Mouse (Mus musculus): ENCODE data around the gene Chchd1. TPM values are rescaled to one million over a fixed set of nuclear protein-coding genes. Genes with fewer than 3 reads are reported as not detected.

The Chchd1 gene
- 10 to 100 TPM; 36.8 to 40.7 TPM for total RNA-seq (2023)

DNA sequence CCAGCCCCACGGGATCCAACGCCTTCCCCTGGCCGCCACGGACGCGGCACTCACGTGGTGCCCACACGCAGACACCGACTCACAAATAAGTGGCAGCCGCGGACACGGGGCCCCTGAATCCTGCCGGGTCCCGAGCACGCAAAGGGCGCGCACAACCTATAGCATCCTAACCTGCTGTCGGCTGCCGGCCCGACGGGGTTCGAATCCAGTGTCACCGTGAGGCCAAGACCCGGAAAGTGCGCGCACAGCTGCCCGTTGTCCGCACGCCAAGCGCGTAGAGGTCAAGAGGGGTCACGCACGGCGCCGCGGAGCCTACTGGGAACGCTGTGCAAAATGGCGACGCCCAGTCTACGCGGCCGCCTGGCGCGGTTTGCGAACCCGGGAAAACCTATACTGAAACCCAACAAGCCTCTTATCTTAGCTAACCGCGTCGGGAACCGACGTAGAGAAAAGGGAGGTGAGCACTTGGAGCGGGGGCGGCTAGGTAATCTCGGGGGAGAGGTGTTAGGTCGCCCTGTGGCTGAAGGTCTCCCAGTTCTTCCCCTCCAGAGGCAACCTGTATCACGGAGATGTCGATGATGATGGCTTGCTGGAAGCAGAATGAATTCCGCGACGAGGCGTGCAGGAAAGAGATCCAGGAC lies at the start of gene Chchd1:
Chchd1 (plus strand) TSS at position 266 of the 641 bp plus-strand sequence.

DNA sequence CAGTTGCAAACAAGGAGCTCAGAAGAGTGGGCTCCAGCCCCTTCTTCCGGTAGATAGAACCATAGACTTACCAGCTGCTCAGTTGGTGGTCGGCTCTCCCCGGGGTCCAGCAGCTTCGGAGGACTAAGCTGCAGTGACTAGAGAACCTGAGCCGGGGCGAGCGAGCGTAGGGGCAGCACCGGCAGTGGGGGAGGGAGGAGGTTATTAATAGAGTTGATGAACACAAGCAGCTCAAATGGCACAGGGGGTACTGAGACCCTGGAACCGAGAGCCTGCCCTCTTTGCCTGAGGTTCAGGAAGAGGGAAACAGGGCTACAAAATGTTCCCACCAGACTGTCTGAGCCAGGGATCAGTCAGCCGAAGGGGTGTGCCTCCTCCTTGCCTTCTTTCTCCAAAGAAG lies 46.4 kb upstream of the Chchd1 start, which contains the start of gene Myoz1:
Myoz1 (minus strand) TSS at position 180 of the 400 bp plus-strand sequence.

DNA sequence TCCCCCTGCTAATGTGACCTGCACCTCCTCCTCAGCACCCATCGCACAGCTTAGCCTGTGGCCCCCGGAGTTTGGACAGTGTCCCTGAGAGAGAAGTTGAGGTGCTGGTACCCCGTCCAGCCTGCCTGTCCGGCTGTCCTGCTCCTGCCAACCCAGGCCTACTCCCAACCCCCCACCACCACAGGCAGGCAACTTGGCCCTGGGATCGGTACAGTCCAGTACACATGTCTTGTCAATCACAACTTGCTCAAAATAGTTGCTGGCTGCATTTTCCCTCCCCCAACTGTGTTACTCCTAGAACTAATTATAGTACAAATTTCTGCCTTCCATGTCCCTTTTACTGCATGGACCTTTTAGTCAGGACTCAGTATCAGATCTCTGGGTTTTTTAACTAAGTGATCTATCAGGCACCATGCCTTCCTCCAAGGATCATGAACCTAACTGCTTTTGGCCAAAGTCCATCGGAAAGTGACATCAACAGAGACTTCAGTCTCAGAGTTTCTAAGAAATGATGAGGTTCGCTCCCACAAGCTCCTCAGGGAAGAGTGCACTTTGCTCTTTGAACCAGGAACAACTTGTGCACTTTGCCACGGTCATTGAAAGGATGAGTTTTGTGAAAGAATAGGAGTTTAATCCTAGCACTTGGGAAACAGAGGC lies 34.5 kb upstream of the Chchd1 start, which contains the start of gene Synpo2l:
Synpo2l (minus strand) TSS at position 201 of the 657 bp plus-strand sequence.

DNA sequence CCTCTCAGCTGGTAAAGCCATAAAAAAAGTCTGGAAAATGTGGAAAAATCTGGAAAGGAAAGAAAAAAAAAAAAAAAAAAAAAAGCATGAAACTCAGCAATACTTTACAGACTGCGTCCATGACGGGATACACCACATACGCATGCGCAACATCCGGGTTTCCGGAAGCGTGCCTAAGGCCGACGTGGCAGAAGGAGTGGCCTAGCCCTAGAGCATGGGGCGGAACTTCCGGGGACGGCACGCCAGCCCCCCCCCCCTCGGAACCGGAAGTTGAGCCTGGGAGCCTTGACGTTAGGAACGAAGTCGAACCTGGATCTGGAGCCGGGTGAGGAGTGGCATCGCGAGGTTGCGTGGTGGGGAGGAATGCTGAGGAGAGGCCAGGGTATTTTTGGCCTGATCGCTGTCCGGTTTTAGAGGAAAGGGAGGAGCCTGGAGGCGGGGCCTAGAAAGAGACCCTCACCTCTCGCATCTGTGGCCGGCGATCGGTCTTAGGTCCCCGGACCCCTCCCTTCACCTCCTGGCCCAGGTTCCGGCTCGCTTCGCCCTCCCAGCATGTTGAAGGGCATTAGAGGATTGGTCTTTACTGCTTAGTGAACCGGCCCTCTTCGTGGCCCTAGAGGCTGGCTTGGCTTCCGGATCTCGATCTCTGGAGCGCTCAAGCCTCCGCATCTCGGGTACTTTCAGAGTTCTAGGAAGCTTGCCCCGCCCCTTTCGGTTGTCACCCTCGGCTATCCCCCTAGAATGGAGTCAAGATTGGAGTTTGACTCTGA lies 28.6 kb upstream of the Chchd1 start, which contains the start of gene Sec24c:
Sec24c (plus strand) TSS at position 245 of the 770 bp plus-strand sequence.

GRCm38 (mm10) chr14:20694884-20695760 lies 7.7 kb upstream of the Chchd1 start, which contains the start of gene Fut11:
Gene Fut11, plus strand, starts transcription at chr14:20694968.

GRCm38 (mm10) chr14:20707201-20708190 lies 4.7 kb downstream of the Chchd1 start, which contains the start of gene Zswim8:
Gene Zswim8, plus strand, starts transcription at chr14:20707552.

GRCm38 (mm10) chr14:20733952-20734774 lies 31.4 kb downstream of the Chchd1 start, which contains the start of gene Ndst2:
Gene Ndst2, minus strand, starts transcription at chr14:20734562.

Other genes with a start within 250 kb of the Chchd1 start
- gene Anxa7, start 222.9 kb upstream of the Chchd1 start, total RNA-seq (2023) = 10 to 100 TPM; 57.4 to 67.5 TPM
- gene Mss51, start 206.1 kb upstream of the Chchd1 start, total RNA-seq (2023) = 1 to 10 TPM; 5.6 to 8.4 TPM
- gene Ppp3cb, start 156.4 kb upstream of the Chchd1 start, total RNA-seq (2023) = 100 to 1,000 TPM; 109 to 120 TPM
- gene Usp54, start 61.9 kb upstream of the Chchd1 start, total RNA-seq (2023) = 1 to 10 TPM; 5.1 to 5.2 TPM
- not detected for gene Myoz1, start 46.5 kb upstream of the Chchd1 start, total RNA-seq (2023)
- gene Synpo2l, start 34.7 kb upstream of the Chchd1 start, total RNA-seq (2023) = not detected
- 100 to 1,000 TPM; 260 to 268 TPM for gene Sec24c, start 28.7 kb upstream of the Chchd1 start, total RNA-seq (2023)
- gene Fut11, start 8.0 kb upstream of the Chchd1 start, total RNA-seq (2023) = 10 to 100 TPM in 1 of 2 experiments, 1 to 10 TPM in 1; 9.5 to 10.5 TPM
- 100 to 1,000 TPM; 175 to 196 TPM for gene Zswim8, start 4.5 kb downstream of the Chchd1 start, total RNA-seq (2023)
- 10 to 100 TPM; 60.4 to 71.2 TPM for gene Ndst2, start 31.6 kb downstream of the Chchd1 start, total RNA-seq (2023)
- gene Camk2g, start 91.1 kb downstream of the Chchd1 start, total RNA-seq (2023) = 10 to 100 TPM; 20.3 to 21.6 TPM
- gene Plau, start 133.7 kb downstream of the Chchd1 start, total RNA-seq (2023) = 1 to 10 TPM; 1.2 to 1.6 TPM
- gene Vcl, start 226.4 kb downstream of the Chchd1 start, total RNA-seq (2023) = 10 to 100 TPM; 19.8 to 23.6 TPM

All from B cell, adult 67 days (primary cell).